Mouse (Mus musculus): ENCODE results near the gene 1700013F07Rik. TPM values are rescaled to one million over a fixed set of nuclear protein-coding genes. Genes with fewer than 3 reads are reported as not detected.
"Not testable (repeated sequence)": the region's sequence is repeated elsewhere in the genome, so short reads cannot be mapped to it uniquely, and the experiment has no call there.

1700013F07Rik gene
- total RNA-seq (2021), result not detected

DNA sequence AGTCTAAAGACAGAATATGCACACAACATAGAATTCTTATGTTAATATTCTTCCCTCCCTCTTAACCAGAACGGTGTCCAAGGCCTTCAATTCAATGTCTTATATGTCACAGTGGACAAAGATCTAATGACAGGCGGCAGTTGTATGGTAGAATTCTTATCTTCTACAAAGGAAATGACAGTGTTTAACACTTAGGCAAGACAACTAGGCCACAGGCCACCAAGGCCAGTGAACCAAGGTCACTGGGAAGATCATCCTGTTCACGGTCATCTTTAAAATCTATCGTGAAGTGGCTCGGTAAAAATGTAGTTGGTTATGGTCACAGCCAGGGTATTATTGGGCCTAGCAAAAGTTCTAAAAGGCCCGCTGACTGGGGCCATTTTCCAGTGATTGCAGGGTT lies at the start of gene 1700013F07Rik:
1700013F07Rik (plus strand) TSS at position 200 of the 400 bp plus-strand sequence.
- intact Hi-C loops (cut with DNase I), result no loop called here
- no peak for DNase-seq (ENCODE audit: low spot score)

DNA sequence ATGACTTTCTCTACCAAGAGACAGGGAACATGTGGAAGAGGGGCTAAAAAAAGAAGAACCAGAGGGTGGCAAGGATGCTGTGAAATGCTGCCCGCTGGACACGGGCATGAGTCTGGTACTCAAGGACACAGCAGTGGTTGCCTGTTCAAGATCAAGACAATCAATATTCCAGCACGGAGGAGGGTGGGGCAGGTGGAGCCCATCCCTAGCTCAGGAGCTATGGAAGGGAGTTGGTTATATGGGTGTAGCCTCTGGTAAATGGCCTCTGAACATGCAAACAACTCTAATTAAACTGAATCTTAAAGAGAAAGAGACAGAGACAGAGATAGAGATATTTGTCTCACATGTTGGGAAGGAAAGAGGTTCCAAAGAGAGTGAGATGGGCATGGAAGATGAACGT lies 49.2 kb upstream of the 1700013F07Rik start:
- no peak for DNase-seq (ENCODE audit: low spot score)
- intact Hi-C loops (cut with DNase I), result no loop called here

DNA sequence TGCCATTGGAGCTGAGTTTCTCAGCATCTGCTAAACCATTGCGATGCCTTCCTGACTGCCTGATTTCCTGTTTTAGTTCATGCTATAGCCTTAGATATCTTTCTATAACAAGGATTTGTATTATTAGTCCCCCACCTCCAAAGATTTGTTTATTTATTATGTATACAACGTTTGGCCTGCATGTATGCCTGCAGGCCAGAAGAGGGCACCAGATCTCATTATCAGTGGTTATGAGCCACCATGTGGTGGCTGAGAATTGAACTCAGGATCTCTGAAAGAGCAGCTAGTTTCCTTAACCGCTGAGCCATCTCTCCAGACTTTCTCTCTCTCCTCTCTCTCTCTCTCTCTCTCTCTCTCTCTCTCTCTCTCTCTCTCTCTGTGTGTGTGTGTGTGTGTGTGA lies 44.0 kb upstream of the 1700013F07Rik start:
- DNase-seq (ENCODE audit: low spot score), result no peak
- intact Hi-C loops (cut with DNase I), result no loop called here

DNA sequence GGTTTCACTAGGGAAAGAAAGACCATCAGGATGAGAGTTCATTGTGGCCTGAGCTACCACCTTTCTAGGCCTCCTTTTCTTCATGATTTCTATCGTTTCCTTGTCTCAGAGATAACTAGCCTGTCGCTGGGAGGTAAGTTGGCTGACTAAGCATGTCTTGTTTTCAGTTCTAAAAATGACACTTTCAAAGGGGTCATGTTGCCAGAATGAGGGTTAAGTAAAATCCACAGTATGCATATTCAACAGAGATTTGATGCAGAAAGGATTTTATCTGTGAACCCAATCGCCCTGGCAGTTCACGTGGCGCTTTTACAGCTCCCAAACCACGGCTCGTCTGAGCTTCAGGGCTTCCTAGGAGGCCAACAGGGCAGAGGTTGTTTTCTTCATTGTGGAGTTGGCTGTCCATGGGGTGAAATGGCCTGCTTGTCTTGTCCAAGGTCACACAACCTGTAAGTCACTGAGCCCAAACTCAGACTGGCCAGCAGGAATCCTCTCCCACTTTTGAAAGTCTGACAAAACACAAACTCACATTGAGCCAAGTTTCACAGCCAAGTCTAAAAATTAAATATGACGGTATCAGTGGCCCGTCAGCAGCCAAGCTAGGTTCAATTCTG lies 39.0 kb upstream of the 1700013F07Rik start:
- DNase-seq (ENCODE audit: low spot score), result no peak

DNA sequence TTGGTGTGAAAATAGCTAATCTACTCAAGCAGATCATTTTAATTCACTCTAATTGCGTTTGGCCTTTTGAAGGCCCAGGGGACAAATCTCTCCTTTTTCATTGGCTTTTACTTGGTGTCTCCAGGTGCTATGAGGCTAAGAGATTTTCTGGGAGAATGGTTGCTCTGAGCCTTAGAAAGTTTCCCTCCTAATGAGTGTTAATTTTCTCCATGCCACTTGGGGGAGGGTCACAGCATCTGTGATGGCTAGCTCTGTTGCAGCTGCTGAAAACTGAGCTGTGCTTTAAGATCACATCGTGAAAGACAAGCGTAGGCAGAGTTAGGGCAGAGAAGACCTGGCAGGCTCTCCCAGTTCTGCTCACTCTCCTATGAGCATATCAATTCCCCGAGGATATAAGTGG lies 38.5 kb upstream of the 1700013F07Rik start:
- intact Hi-C loops (cut with DNase I), result no loop called here
- no peak for DNase-seq (ENCODE audit: low spot score)

More for the DNA sequence above, 39.0 kb upstream of the 1700013F07Rik start:
- intact Hi-C loops (cut with DNase I), result no loop called here

DNA sequence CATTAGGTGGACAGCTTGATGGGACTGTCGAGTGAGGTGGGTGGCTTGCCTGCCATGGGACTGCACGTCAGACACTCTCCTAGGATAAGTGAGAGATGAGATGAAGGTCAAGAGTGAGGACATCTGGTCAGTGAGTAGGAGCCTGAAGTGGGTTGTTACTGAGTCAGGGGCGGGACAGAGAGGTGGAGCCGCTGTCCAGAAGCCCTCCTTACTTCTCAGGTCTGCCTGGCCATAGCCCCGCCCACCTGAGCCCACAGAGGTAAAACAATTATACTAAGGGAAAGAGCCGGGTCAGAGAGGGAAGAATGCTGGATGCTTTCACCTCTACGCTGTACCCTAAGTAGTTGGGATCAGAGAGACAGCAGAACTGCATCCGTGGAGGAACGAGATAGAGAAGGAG lies 36.3 kb upstream of the 1700013F07Rik start:
- DNase-seq (ENCODE audit: low spot score), result no peak
- intact Hi-C loops (cut with DNase I), result no loop called here

DNA sequence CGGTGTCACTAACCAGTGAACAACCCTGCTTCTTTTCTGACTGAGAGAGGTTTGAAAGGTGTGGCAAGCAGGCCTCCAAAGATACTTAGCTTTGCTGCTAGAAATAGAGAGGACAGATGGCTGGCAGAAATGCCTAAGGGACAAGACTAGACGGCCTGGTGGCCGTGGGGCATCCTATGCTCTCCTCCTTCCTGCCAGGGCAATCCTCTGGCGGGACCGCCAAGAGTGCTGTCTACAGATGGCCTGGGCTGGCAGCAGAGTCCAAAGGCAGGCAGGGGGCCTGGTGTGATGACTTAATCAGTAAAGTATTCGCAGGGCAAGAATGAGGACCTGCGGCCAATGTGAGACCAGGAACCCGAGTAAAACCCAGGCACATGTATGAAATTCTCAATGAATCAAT lies 34.1 kb upstream of the 1700013F07Rik start:
- no peak for DNase-seq (ENCODE audit: low spot score)
- intact Hi-C loops (cut with DNase I), result no loop called here

DNA sequence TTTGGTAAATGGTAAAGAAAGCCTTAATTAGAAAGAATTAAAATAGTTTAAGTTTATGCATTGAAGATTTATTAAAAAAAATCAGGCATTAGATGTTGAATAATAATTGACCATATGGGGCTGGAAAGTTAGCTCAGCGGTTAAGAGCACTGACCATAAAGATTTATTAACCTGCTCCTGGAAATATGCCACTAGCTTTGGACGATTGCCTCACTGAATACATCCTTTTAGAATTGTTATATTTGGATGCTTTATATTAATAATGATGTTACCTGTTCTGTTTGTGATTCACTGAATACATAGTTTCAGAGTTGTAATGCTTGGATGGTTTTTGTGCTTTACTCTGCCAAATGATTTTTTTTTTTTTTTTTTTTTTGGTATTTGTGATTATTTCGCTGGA lies 32.5 kb upstream of the 1700013F07Rik start:
- DNase-seq (ENCODE audit: low spot score); intact Hi-C loops (cut with DNase I): not testable (repeated sequence)

DNA sequence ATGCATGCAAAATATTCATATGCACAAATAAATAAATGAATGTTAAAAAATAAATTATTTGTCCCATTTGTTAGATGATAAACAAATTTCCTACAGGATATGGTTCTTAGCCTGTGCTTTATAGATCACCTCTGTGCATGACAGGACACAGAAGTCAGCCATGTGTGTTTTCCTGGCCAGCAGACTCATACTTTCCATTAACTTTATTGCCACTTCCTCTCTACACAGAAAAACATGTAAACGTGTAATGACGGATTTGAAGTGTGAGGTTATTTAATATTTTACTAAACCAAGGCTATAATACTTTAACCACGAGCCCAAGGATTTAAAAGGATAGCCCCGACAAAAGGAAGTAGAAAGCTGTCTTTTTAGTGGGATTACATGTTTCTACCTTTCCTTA lies 30.0 kb upstream of the 1700013F07Rik start:
- no peak for DNase-seq (ENCODE audit: low spot score)
- intact Hi-C loops (cut with DNase I), result no loop called here

DNA sequence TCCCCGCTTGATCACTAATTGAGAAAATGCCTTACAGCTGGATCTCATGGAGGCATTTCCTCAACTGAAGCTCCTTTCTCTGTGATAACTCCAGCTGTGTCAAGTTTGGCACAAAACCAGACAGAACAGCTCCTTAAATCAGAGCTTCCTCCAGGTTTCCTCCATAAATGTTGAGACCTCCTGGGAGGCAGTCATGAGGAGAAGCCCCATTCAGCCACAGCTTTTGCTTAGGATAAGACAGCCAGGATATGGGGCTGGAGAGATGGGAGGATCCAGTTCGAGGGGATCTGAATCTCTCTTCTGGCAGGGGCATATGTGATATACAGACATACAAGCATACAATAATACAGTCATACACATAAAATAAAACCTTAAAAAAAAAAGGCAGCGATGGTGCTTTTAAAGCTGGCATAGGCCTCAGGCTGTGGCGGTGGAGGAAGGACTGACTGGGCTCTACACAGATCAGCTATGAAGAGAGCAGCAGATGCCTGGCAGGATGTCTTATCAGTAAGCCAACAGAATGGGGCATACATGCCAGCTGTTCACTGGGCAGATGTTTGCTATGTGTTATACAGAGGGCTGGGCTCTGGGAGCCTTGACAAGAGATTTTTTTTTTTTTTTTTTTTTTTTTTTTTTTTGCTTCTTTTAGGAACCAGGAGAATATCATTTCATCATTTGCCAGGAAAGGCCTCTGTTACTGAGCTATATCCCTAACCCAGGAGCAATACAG lies 25.0 kb upstream of the 1700013F07Rik start:
- DNase-seq (ENCODE audit: low spot score), result no peak
- intact Hi-C loops (cut with DNase I), result no loop called here

DNA sequence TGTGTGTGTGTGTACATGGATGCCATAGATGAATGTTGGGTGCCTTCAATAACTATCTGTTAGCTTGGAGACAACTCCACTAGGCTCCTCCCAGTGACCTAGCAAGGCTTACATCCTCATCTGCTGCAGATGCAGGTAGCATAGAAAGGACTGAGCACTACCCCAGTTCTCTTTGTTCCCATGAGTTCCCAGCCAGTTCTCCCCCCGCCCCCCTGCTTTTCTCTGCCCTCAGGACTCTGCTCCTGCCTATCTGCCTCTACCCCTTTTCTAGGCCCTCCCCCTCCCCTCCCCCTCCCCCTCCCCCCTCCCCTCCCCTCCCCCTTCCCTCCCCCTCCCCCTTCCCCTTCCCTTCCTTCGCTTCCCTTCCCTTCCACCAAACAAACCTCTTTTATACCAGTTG lies 23.8 kb upstream of the 1700013F07Rik start:
- no peak for DNase-seq (ENCODE audit: low spot score)
- intact Hi-C loops (cut with DNase I), result no loop called here

DNA sequence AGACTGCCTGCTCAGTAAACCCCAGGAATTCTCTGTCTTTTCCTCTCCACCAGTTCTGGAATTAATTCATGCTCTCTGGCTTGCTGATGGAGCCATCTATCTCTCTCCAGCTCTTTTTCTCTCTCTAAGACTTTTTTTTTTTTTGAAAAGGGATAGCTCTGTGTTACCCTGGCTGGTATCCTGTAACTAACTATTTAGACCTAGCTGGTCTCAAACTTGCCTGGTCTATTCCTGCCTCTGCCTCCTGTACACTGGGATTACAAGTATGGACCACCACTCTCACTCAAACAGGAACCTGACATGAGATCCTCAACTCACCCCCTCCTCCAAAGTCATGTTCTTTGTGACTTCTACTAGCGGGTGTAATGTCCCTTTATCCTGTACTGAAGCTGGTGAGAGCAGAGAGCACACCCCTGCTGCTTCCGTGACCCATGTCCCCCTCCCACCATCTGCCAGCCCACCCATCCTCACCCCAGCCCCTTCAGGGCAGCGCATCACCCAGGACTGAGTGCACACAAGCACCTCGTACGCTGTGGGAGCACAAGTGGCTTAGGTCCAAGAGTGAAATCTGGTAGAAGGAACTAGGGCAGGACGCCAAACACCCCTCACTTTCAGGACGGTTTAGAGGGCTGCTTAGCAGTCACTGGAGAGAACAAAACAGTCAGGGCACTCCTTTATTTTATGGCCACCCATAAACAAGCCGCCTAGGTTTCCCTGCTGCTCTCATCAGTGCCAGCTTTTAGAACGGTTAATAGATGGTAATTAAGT lies 23.1 kb upstream of the 1700013F07Rik start:
- DNase-seq (ENCODE audit: low spot score), result no peak
- intact Hi-C loops (cut with DNase I), result no loop called here

DNA sequence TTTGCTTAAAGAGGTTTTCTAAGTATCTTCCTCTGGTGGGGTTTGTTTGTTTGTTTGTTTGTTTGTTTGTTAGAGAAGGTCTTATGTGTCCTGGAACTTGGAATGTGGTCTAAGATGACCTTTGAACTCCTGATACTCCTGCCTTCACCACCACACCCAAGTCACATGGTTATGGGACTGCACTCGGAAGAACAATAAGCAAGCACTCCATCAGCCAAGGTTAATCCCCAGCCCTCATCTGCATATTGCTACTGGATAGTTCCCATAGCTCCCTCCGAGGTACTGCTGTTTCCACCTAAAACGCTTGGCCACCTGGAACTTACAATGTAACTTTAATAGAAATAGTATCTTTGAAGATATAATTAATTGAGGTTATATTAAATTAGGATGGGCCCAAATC lies 20.5 kb upstream of the 1700013F07Rik start:
- DNase-seq (ENCODE audit: low spot score), result no peak
- intact Hi-C loops (cut with DNase I), result no loop called here

DNA sequence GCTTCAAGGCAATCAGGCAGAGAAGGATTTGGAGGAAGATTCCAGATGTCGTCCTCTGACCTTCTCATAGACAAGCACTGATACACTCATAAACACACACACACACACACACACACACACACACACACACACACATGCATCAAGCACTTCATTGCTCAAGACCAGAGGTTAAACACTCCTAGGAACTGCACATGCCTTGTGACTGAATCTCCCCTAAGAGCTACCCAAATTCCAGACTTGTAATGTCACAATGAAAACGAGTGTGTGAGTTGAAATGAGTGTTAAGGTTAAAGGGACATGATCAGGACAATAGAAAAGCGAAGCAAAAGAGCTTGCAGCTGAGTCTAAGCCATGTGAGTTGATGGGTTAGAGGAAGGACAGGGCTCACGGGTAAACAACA lies 15.7 kb upstream of the 1700013F07Rik start:
- intact Hi-C loops (cut with DNase I), result no loop called here
- DNase-seq (ENCODE audit: low spot score), result no peak

DNA sequence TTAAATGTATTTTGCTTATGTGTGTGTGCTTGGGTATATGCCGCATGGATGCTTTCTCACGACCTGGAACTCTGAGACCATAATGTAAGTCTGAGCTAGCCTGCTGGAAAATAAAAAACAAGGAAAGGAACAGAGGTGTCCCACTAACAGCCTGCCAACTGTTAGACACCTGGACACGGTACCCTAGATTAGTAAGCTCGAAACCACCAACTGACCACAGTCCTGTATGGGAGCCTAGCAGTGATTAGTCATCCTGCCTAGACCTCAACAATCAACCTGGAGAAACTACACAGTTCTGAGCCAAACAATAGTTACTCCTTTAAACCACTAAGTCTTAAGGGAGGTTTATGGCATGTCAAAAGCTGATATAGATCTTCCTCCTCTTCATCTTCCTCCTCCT lies 10.5 kb upstream of the 1700013F07Rik start:
- no peak for DNase-seq (ENCODE audit: low spot score)

DNA sequence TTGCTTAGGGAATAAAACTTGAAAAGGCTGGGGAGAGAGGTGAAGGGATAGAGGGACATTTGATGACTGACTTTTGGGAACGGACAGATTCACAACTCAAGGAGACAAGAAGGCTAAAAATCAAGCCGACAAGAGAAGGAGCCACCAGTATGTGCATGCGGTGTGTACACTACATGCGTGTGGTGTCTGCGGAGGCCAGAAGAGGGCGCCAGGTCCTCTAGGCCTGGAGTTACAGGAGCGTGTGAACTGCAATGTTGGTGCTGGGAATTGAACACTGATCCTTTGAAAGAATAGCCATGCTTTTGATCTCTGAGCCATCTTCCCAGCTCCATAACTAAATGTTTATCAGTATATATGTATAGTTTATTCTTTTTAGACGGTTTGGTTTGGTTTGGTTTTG lies 5.5 kb upstream of the 1700013F07Rik start:
- DNase-seq (ENCODE audit: low spot score), result no peak
- intact Hi-C loops (cut with DNase I), result no loop called here

More for the DNA sequence above, 10.5 kb upstream of the 1700013F07Rik start:
- intact Hi-C loops (cut with DNase I), result no loop called here

DNA sequence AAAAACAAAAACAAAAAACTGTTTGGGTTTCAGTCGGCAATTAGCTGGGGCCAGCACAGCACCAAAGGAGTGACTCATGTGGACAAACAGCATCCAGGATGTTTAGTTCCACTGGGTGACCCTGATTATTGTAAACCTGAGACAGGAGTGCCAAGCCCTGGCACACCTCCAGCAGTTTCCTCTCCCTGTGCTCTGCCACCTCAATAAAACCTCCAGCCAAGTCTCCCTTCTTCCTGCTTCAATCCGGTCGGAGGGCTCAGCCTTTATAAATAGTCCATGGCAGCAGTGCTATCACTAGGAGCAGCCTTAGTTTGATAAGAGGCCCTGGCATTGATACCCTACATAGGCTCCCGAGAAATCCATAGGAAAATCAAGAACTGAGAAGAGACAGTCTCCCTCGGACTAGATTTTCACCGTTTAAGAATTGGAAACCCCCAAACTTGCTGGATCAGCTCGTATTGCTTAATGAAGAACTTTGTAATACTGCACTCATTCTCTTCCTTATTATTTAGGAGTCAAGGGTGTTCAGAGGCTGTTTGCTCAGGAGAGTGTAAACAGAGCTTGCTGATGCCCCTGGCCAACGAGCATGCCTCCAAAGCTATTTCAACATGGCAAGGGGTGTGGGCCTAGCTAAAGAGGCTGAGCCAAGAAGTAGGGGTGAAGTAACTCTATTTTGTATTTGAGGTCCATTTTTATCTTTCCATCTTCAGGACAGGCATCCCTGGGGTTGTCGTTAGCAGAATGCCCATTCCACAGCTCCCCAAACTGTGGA lies 650 bp upstream of the 1700013F07Rik start:
- intact Hi-C loops (cut with DNase I), result no loop called here
- DNase-seq (ENCODE audit: low spot score), result no peak

DNA sequence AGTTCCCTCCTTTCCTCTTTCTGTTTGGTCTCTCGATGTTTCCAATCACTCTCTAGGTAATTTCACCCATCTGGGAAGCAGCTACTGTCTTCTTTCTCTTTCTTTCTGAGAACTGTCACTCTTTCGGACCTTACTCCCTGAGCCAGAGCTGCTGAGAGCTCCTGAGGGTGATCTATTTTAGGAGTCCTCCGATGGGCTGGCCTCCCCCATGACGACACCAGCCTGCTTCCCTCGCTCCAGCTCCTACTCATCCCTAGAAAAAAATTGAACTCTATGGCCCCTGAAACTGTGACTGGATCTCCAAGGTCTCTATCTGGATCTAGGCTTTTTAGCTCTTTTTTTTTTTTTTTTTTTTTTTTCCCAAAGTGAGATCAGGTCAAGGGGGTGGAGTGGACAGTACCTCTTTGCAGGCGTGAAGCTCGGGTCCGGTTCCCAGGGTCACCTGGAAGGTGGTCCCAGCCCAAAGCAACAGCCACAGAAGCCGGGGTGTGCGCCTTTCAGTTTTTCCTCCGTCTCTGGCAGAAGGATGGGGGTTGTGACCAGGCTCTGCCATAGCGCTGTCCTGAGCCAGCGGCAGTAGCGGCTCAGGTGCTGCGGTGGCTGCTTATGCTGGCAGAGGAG lies 2.1 kb downstream of the 1700013F07Rik start:
- intact Hi-C loops (cut with DNase I), result no loop called here
- DNase-seq (ENCODE audit: low spot score), result no peak

DNA sequence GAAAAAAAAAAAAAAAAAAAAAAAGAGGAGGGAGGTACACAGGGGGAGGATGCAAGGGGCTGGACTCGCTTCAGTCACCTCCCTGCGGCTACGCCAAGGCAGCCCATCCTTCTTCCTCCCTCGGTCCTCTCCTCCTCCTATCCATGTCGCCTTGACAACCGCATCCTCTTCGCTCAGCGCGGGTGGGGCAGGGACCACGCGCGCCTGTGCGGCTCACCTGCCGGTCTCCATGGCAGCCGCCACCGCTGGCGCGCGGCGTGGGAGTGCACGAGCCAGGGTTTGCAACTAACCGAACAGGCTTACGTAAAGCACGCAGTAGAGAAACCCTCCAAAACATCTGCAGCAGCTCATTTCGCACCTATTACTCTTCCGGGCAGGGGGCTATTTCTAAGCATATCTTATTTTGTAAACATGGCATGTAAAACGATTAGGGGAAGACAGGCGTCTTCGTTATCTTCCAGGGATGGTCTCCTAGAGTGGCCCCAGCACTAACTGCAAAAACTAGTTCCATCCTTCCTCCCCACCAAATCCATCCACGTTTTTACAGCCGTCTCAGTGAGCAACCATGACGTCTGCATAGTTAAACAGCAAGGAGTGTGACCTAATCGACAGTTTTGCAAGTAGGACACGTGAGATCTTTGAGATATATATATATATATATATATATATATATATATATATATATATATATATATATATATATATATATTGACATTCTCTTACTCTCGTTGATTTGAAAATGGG lies 2.7 kb downstream of the 1700013F07Rik start, which contains the start of gene 5330417C22Rik:
5330417C22Rik (minus strand) TSS at position 20 of the 744 bp plus-strand sequence.
- DNase-seq (ENCODE audit: low spot score), result no peak
- intact Hi-C loops (cut with DNase I), result no loop called here

Data from heart, postnatal 25 days (tissue).